13 mouse cellular contexts compared by ENCODE assay signal in the genomic region with DNA sequence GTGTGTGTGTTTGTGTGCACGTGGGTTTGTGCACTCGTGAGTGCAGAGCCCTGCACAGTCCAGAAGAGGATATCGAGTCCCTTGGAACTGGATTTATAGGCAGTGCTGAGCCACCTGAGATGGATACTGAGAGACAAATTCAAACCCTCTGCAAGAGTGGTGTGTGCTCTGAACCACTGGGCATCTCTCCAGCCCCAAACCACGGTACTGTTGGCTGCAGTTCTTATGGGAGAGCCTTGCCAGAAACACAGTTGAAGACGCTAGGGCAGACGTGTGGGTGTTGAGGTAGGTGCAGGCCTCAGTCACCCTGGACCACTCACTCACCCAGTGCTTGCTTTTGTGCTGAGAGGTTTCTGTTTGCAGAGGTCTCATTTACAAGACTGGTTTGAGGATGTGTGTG. TPM values are rescaled to one million over a fixed set of nuclear protein-coding genes. Genes with fewer than 3 reads are reported as not detected.
DNase-seq lines count a peak whose midpoint lies in the region.
"Had no signal": no experiment of that assay in that cellular context is flagged by ENCODE, and none has a peak within 500 bp of the region (broad histone marks: within the 10 kb centered on the region; RNA-seq: fewer than 3 reads in every experiment).

No protein-coding gene starts in this region.

- 0 out of 2 replicates have a peak, but pooled peaks cover 16% of the 10 kb centered on the region for H3K4me1 ChIP-seq in heart, embryonic 10.5 days
- H3K4me1 ChIP-seq: limb, embryonic 12.5 days; lung, embryonic 15.5 days; midbrain, embryonic 12.5 days; neural tube, embryonic 13.5 days had no signal

- intact Hi-C loops in heart, postnatal 25 days (cut with DNase I): no loop called here

- no peaks in the 10 kb centered on the region for H3K36me3 ChIP-seq in heart, embryonic 10.5 days
- H3K36me3 ChIP-seq: limb, embryonic 12.5 days; lung, embryonic 15.5 days; midbrain, embryonic 12.5 days; neural tube, embryonic 13.5 days had no signal

- no peaks in the 10 kb centered on the region for H3K9me3 ChIP-seq in heart, embryonic 10.5 days
- H3K9me3 ChIP-seq: limb, embryonic 12.5 days; lung, embryonic 15.5 days; midbrain, embryonic 12.5 days; neural tube, embryonic 13.5 days had no signal

- peak; percentile 23 for DNase-seq in adrenal gland, adult 2 months
- DNase-seq in adrenal gland, adult 18-20 months (ENCODE audit: low spot score in 2 of 2): no peak
- peak; percentile 39 for DNase-seq in heart, embryonic 10.5 days (ENCODE audit: low spot score)
- DNase-seq in heart, postnatal 25 days (ENCODE audit: low spot score): no peak
- DNase-seq in brain, adult 2 months (ENCODE audit: low read depth, low spot score): peak; percentile 80
- DNase-seq in fibroblast of lung, adult 2 months (ENCODE audit: low read depth): peak; percentile 61
- no peak for DNase-seq in T-cell, adult 2 months (ENCODE audit: low spot score)
- no peak for DNase-seq in urinary bladder, postnatal 10 days (ENCODE audit: low spot score)
- DNase-seq: thymus, adult 18-20 months had no signal

- no peak overlapping the region for H3K4me3 ChIP-seq in heart, embryonic 10.5 days
- H3K4me3 ChIP-seq: limb, embryonic 12.5 days; lung, embryonic 15.5 days; midbrain, embryonic 12.5 days; neural tube, embryonic 13.5 days had no signal

- no peak overlapping the region for H3K27ac ChIP-seq in heart, embryonic 10.5 days
- H3K27ac ChIP-seq: limb, embryonic 12.5 days; lung, embryonic 15.5 days; midbrain, embryonic 12.5 days; neural tube, embryonic 13.5 days had no signal

- 75% methylated on average over 6 of the region's 6 CpGs for WGBS in heart, embryonic 10.5 days

- H3K27me3 ChIP-seq in heart, embryonic 10.5 days (ENCODE audit: insufficient read depth, poor library complexity, severe bottlenecking): no peaks in the 10 kb centered on the region
- H3K27me3 ChIP-seq: limb, embryonic 12.5 days; lung, embryonic 15.5 days; midbrain, embryonic 12.5 days; neural tube, embryonic 13.5 days had no signal

RNA-seq across cellular contexts. Expression of a gene that starts 41.1 kb away (rescaled TPM):
- 1 to 10 TPM; 6.2 to 9.3 TPM for total RNA-seq in adrenal gland, adult 2 months (2021)
- polyA plus RNA-seq in adrenal gland, adult 2 months (2012; rRNA removed): 1.7 and 1.8 TPM in 2 replicates
- 10 to 100 TPM in 1 of 2 experiments, 1 to 10 TPM in 1; 5.7 to 11.3 TPM for total RNA-seq in adrenal gland, adult 18-20 months (2021)
- 22.7 and 40.6 TPM in 2 replicates for polyA plus RNA-seq in heart, embryonic 10.5 days (2016; fragmentation: Nextera tagmentation; extraction: Ambion mirVana)
- total RNA-seq in heart, postnatal 25 days (2021): 10 to 100 TPM; 35.2 to 40.9 TPM

Comparison
In these comparisons a context has a peak if more than half of its experiments do, and no peak if none do; other contexts are left out.
1. DNase-seq: peak in adrenal gland, adult 2 months (single experiment), heart, embryonic 10.5 days (single experiment), brain, adult 2 months (single experiment) and fibroblast of lung, adult 2 months (single experiment); none in adrenal gland, adult 18-20 months (0 of 2), heart, postnatal 25 days (single experiment), T-cell, adult 2 months (single experiment) and urinary bladder, postnatal 10 days (single experiment).